Mouse (Mus musculus) B cell, adult 2 months (primary cell): ENCODE results near the gene Rorc.

Experiments used
- DNase-seq, 2 experiments: peaks; one replicate each; pipeline ENCODE4 v3.0.0; 2022

Gene Rorc

DNA sequence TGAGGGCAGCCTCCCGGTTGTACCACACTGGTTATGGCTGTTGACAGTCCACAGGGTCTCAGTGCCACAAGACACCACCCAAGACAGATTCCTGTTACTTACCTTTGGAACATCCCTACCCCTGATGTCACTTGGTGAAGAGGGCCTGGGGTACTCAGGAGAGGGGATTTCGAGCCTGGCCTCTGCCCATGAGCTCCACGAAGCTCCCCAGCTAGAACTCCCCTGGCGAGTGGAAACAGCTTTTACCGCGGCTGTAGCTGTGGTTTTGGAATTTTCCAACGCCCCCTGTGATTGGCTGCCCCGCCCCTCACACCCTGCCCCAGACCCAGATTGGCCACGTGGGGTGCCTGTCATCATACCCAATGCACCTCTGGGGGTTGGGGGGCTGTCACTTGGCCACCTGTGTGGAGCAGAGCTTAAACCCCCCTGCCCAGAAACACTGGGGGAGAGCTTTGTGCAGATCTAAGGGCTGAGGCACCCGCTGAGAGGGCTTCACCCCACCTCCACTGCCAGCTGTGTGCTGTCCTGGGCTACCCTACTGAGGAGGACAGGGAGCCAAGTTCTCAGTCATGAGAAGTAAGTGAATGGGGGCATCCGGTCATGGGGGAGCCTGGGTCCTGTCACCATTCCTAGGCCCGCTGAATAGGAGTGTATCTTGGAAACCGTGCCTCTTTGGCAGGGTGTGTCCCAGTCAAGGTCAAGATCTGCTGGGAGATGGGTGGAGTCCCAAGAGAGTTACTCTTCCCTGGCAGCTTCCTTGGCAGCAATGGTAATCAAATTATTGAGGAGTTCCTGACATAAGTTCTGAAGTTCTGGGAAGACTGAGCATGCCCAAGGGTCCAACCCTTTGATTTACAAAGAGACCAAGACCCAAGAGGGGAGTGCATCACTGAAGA, 4.7 kb downstream of the Rorc start:
- DNase-seq, result no peak

- DNase-seq, result no peak
Measured at GRCm38 (mm10) chr3:94379831-94380510, 7.4 kb downstream of the Rorc start.

DNA sequence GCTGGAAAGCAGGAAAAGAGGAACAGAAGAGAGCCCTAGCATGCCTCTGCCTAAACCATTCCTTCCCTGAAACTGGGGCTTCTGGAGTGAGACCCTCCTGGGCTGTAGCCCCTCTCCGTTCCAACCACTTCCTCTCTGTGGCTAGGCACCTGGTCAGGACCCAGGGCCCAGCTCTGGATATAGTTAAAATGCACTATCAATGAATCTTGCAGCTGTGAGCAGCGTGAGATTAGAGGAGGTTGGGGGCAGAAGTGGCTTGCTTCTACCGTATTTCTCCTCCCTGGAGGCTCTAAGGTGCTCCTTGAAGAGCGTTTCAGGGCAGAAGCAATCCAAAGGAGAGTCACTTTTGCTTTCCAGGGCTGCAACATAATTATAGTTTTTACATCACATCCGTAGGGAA, 9.7 kb downstream of the Rorc start:
- no peak for DNase-seq

- no peak for DNase-seq
Measured at GRCm38 (mm10) chr3:94383476-94383875, 10.9 kb downstream of the Rorc start.

DNA sequence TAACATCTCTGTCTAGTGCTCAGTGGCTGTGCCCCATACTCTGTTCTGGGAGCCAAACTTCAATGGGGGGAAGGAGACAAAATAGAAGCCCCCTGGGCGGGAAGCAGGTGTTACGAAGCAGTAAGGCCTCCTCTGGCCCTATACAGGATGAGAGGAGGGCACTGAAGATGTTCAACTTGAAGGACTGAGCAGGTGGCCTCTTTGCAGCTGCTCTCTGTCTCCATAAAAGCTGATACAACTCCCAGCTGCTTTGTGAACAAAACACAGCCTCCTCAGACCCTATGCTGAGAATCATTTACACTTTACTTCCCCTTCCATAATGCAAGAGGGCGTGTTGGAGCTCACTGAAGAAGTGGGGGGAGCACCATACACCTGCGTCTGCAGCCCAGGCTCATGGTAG, 14.1 kb downstream of the Rorc start:
- DNase-seq, result no peak

- DNase-seq, result no peak
Measured at GRCm38 (mm10) chr3:94387391-94387790, 14.8 kb downstream of the Rorc start.

- no peak for DNase-seq
Measured at GRCm38 (mm10) chr3:94388047-94388446, 15.5 kb downstream of the Rorc start.

GRCm38 (mm10) chr3:94389420-94389819, 16.8 kb downstream of the Rorc start:
- no peak for DNase-seq

DNA sequence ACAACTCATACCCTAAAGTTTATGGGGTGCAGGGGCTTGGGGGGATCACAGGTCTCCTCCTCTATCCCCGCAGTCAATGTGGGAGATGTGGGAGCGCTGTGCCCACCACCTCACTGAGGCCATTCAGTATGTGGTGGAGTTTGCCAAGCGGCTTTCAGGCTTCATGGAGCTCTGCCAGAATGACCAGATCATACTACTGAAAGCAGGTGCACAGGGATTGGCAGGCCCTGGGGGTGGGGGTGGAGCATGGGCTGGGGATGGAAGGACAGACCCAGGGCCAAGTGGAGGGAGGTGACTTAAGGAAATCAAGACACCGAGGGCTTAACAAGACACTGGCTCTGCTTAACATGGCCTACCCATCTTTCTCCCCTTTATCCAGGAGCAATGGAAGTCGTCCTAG, 18.4 kb downstream of the Rorc start:
- no peak for DNase-seq

- DNase-seq, result no peak
Measured at GRCm38 (mm10) chr3:94392128-94392527, 19.5 kb downstream of the Rorc start.

DNA sequence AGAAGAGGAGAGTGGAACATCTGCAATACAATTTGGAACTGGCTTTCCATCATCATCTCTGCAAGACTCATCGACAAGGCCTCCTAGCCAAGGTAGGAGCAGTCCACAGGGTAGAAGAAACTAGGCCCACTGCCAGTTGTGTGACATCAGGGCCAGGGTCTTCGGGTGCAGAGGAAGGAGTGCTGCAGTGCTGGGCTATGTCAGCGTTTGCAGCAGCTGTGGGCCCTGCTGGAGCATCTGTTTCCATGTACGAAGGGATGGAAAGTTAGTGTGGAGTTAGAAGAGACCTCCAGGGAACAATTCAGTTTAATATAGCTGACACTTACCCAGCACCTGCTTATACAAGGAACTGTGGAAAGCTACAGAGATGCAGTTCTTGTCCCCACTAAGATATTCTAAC, 20.5 kb downstream of the Rorc start:
- DNase-seq, result no peak

DNA sequence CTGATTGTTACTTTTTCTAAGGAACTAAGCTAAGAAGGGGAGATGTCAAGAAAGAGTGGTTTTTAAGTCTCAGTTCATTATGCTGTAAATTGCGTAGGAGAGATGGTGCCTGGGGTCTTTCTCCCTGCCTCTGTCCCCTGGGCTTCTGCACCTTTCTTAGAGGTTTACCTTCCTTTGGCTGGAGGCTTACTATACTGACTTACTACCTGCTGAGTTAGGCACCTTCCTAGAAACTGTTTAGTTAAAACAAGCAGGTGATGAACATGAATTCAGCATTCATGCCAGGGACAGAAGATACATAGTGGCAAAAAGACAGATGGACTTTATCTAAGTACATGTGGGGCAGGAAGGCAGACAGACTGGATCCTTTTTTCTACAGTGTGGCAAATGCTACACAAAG, 23.7 kb downstream of the Rorc start:
- no peak for DNase-seq

DNA sequence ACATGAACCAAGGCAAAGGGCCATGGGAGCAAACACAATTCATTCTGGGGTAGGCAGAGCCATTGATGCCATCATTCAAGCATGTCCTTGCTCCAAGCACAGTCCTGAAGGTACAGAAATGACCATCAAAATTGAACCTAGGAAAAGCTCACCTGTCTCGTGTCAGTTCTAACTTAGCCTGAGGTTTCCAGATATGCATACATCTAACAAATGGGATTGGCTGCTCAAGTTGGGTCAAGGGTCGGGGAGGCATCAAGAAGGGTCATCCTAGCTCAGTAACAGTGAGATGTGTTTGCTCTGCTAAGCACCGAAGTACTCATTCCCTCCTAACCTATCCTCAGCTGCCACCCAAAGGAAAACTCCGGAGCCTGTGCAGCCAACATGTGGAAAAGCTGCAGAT, 24.3 kb downstream of the Rorc start:
- DNase-seq, result no peak

- DNase-seq, result no peak
Measured at GRCm38 (mm10) chr3:94398217-94398616, 25.6 kb downstream of the Rorc start, which contains the start of gene Lingo4. TSS of gene Lingo4 (plus strand) at chr3:94398517.

- DNase-seq, result no peak
Measured at GRCm38 (mm10) chr3:94398943-94399481, 26.4 kb downstream of the Rorc start.

- no peak for DNase-seq
Measured at GRCm38 (mm10) chr3:94399663-94400310, 27.2 kb downstream of the Rorc start.

GRCm38 (mm10) chr3:94402451-94402850, 29.9 kb downstream of the Rorc start:
- DNase-seq, result no peak

DNA sequence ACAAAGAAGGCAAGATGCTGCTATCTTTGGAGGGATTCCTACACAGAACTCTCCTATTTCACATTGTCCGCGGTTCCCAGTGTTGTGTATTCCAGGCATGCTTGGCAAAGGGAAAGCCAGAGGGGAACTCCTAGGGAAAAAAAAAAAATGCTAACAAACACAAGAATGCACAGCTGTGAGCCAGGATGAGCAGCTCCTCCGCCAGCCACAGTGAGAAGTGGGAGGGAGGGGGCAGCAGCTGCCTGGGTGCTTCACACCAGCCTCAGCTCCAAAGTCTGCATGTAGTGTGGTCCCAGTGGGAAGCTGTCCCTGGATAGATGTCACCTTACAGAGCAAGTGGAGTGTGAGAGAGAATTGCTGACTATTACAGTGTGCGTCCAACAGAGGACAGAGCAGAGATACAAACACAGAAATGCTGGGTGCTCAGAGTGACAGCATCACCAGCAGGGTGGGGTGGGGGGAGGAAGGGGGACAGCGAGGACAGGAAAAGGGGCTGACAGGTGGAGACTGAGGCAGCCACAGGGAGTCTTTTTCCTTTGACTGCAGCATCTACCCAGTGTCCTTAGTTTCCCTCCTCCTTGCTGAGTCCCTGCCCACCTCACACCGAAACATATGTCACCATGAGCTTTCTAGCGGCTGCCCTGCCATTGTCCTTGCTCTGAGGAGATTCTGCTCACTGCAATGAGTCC, 31.9 kb downstream of the Rorc start:
- no peak for DNase-seq

- no peak for DNase-seq
Measured at GRCm38 (mm10) chr3:94405561-94405960, 33.0 kb downstream of the Rorc start.

- DNase-seq, result no peak
Measured at GRCm38 (mm10) chr3:94412530-94412929, 39.9 kb downstream of the Rorc start.

DNA sequence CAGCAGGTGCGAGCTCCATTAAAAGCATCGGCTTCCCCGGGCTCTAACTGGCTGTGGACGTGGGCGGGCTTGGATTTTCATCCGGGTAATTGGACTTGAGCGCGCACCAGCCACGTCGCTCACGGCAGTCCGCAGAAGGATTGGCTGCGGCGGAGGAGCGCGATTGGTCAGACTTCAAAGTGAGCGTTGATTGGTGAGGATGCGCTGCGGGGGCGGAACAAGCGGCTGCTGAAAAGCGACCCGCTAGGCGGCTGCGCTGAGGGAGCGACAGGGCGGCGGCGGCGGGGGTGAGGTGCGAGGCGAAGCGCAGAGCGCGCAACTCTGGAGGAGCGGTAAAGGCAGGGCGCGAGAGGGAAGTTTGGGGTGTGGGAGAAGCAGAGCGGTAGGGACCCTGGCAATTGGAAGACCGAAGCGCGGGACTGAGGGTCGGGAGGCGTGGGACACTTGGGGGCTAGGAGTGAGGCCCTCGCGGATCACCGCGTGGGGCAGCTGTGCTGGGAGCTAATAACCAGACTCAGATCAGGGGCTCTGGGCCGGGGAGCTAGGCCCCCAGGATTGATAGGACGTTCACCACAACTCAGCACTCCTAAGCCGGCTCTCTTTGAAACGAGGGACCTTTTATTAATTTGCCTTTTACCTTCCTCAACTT, 40.6 kb downstream of the Rorc start, which contains the start of gene Tdrkh:
TSS of gene Tdrkh (plus strand) at position 243 of the 649 bp plus-strand sequence.
- peak; percentile 88 to 90 for DNase-seq

DNA sequence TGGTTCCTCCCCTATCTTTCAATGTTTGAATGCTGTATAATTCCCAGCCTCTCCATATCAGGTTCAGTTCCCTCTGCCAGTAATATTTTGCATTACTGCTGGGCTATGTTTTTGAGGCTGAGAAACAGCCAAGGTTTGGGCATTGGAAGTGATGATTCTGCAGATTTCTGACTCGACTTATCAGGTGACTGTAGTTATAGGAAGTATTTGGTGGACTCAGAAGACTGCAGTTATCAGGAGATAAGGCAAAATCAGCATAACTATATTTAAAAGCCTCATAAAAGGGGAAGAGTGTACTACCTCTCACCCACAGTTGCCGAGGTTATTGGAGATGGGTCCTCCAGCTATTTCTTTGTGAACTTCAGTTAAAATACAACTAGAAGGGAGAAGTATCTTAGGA, 58.4 kb downstream of the Rorc start:
- no peak for DNase-seq
